Mouse (Mus musculus) spleen, adult 2 months (tissue): Measurements from ENCODE around the gene Gm9767. TPM values are rescaled to one million over a fixed set of nuclear protein-coding genes. Genes with fewer than 3 reads are reported as not detected.

Source experiments
- DNase-seq, 2 experiments: peaks; one replicate each; pipeline versions ENCODE4 v3.0.0 to v3.0.0-alpha.2; 2012 to 2021; ENCODE audit warnings: low spot score in 2 of 2, low read depth in 1 of 2
- H3K27ac ChIP-seq: fragments of 200-500 bp; 2 replicates; pipeline ENCODE4 v1.5.1; 2012; ENCODE audit warnings: low read length, inconsistent platforms; ENCODE audit not compliant: insufficient read depth
- H3K27me3 ChIP-seq: fragments of 200-500 bp; 2 replicates; pipeline ENCODE4 v1.6.1; 2012; ENCODE audit warnings: mild to moderate bottlenecking, moderate library complexity, low read length, inconsistent platforms; ENCODE audit not compliant: control insufficient read depth, insufficient read depth
- H3K36me3 ChIP-seq: fragments of 200-500 bp; 2 replicates; pipeline ENCODE4 v1.6.1; 2012; ENCODE audit warnings: mild to moderate bottlenecking, low read length, inconsistent platforms; ENCODE audit not compliant: control insufficient read depth, insufficient read depth
- H3K4me1 ChIP-seq: fragments of 200-500 bp; 2 replicates; pipeline ENCODE4 v1.6.1; 2011; ENCODE audit warnings: inconsistent platforms; ENCODE audit not compliant: control insufficient read depth, insufficient read depth, insufficient read length
- H3K4me3 ChIP-seq: fragments of 200-500 bp; 2 replicates; pipeline ENCODE4 v1.5.1; 2011; ENCODE audit warnings: mild to moderate bottlenecking, inconsistent platforms; ENCODE audit not compliant: insufficient read depth, insufficient read length; ENCODE audit errors: extremely low read depth
- CTCF ChIP-seq: fragments of 200-500 bp; IDR thresholded peaks from 2 replicates; pipeline ENCODE4 v1.5.1; 2011; ENCODE audit warnings: mild to moderate bottlenecking, inconsistent platforms; ENCODE audit not compliant: insufficient read depth, insufficient read length, insufficient replicate concordance; ENCODE audit errors: extremely low read depth
- POLR2A ChIP-seq: fragments of 200-500 bp; IDR thresholded peaks from 2 replicates; pipeline ENCODE4 v1.6.1; 2011; ENCODE audit warnings: low read depth, low read length, inconsistent platforms
- WGBS: fragments of 180-500 bp; shearing (Covaris S2); methylation state at CpG from one replicate; pipeline ENCODE4 v1.1.7; 2018; 5-methylcytosine and 5-hydroxymethylcytosine counted together
- polyA plus RNA-seq: library from polyadenylated mRNA; depleted of rRNA; stranded (reverse); fragments of >200 nt; gene quantifications from 2 replicates; pipeline ENCODE4 v1.2.3, GENCODE M21; 2012; rRNA removed

The Gm9767 gene
- polyA plus RNA-seq = not detected in 2 replicates

GRCm38 (mm10) chr10:26077671-26078481, at the start of gene Gm9767:
Gm9767 (plus strand) TSS chr10:26078255.
- H3K4me3 ChIP-seq = peak within 1 kb of the TSS; percentile 36
- H3K36me3 ChIP-seq = no peaks in the 10 kb centered on the region
- TF ChIP-seq CTCF (no peak), POLR2A (no peak)
- peaks cover 13% of the 10 kb centered on the region for H3K27me3 ChIP-seq
- WGBS = 6% methylated on average over 52 of the region's 52 CpGs
- no peaks in the 10 kb centered on the region; the same call in 1 of the 2 replicates for H3K4me1 ChIP-seq
- H3K27ac ChIP-seq = no peak within 1 kb of the TSS
- DNase-seq = no peak

GRCm38 (mm10) chr10:26034931-26035330, 43.1 kb upstream of the Gm9767 start:
- H3K4me3 ChIP-seq = no peak overlapping the region
- no peaks in the 10 kb centered on the region for H3K4me1 ChIP-seq
- TF ChIP-seq POLR2A (no peak), CTCF (no peak)
- H3K27ac ChIP-seq = no peak overlapping the region
- no peak for DNase-seq
- no peaks in the 10 kb centered on the region for H3K27me3 ChIP-seq
- no peaks in the 10 kb centered on the region for H3K36me3 ChIP-seq
- 79% methylated on average over 5 of the region's 5 CpGs for WGBS

GRCm38 (mm10) chr10:26051177-26051576, 26.9 kb upstream of the Gm9767 start:
- H3K4me3 ChIP-seq = no peak overlapping the region
- TF ChIP-seq POLR2A (no peak), CTCF (no peak)
- H3K27me3 ChIP-seq = no peaks in the 10 kb centered on the region
- H3K36me3 ChIP-seq = no peaks in the 10 kb centered on the region
- H3K4me1 ChIP-seq = no peaks in the 10 kb centered on the region
- no peak for DNase-seq
- WGBS = 85% methylated on average over 2 of the region's 2 CpGs
- no peak overlapping the region for H3K27ac ChIP-seq

GRCm38 (mm10) chr10:26059662-26060307, 18.3 kb upstream of the Gm9767 start:
- 91% methylated on average over 3 of the region's 3 CpGs for WGBS
- Histone ChIP-seq H3K4me3 (no peak overlapping the region), H3K4me1 (no peaks in the 10 kb centered on the region), H3K27ac (no peak overlapping the region), H3K27me3 (no peaks in the 10 kb centered on the region), H3K36me3 (no peaks in the 10 kb centered on the region)
- DNase-seq = no peak
- no peak for TF ChIP-seq POLR2A

GRCm38 (mm10) chr10:26063071-26063470, 15.0 kb upstream of the Gm9767 start:
- TF ChIP-seq CTCF (no peak), POLR2A (no peak)
- H3K4me1 ChIP-seq = no peaks in the 10 kb centered on the region
- H3K27ac ChIP-seq = no peak overlapping the region
- H3K36me3 ChIP-seq = no peaks in the 10 kb centered on the region
- no peak overlapping the region for H3K4me3 ChIP-seq
- 85% methylated on average over 4 of the region's 4 CpGs for WGBS
- no peaks in the 10 kb centered on the region for H3K27me3 ChIP-seq
- DNase-seq = no peak

GRCm38 (mm10) chr10:26071986-26072385, 6.1 kb upstream of the Gm9767 start:
- Histone ChIP-seq H3K27ac (no peak overlapping the region), H3K4me3 (no peak overlapping the region), H3K4me1 (no peaks in the 10 kb centered on the region), H3K27me3 (no peaks in the 10 kb centered on the region), H3K36me3 (no peaks in the 10 kb centered on the region)
- TF ChIP-seq CTCF = no peak
- TF ChIP-seq POLR2A = no peak
- no peak for DNase-seq
- WGBS = 83% methylated on average over 5 of the region's 5 CpGs

- TF ChIP-seq CTCF = no peak
- TF ChIP-seq POLR2A = no peak
- DNase-seq = no peak
- WGBS = 78% methylated on average over 9 of the region's 9 CpGs
- Histone ChIP-seq H3K27ac (no peak overlapping the region), H3K36me3 (no peaks in the 10 kb centered on the region), H3K4me3 (no peak overlapping the region), H3K27me3 (peaks cover 13% of the 10 kb centered on the region), H3K4me1 (no peaks in the 10 kb centered on the region; the same call in 1 of the 2 replicates)
These were observed 1.1 kb upstream of the Gm9767 start for GRCm38 (mm10) chr10:26076949-26077348.
